Mouse (Mus musculus): Measurements from ENCODE around the gene Fbxo11. TPM values are rescaled to one million over a fixed set of nuclear protein-coding genes. Genes with fewer than 3 reads are reported as not detected.

Gene Fbxo11
- total RNA-seq, 1 experiment from 2014 or later, result 54.6 TPM

DNA sequence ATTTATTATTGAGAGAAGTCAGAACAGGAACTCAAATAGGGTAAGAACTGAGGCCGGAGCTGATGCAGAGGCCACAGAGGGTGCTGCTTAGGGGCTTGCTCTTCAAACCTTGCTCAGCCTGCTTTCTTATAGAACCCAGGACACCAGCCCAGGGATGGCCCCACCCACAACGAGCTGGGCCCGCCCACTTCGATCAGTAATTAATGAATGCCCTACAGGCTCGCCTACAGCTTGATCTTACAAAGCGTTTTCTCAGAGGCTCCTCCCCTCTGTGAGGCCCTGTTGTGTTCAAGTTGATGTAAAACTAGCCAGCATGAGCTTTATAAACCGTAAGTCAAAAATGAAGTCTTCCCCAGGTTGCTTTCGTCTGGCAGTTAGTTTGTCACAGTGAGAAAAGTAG, 14.7 kb upstream of the Fbxo11 start:
- ATAC-seq (replicated peaks in 1 of 2; ENCODE audit: insufficient read depth in 1 of 2, low FRiP score in 2 of 2, low TSS enrichment in 1 of 2, low read depth in 1 of 2, poor library complexity in 2 of 2, severe bottlenecking in 2 of 2), result no peak

DNA sequence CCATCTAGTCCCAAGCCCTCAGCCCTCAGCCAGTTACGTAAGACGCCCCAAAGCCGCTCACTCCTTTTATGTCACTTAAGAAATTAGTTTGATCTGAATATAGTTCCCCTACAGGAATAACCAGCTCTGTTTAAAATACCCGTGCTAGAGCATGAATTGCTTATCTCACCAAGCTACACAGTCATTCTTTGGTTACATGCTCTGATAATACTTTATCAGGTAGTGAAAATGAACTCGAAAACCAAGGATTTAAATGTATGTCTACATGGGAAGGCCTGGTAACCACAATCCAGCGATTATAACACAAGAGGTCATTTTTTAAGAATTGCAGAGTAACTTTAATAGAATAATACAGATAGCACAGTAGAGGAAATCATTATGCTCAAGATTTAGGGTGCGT, 7.0 kb upstream of the Fbxo11 start:
- ATAC-seq (replicated peaks in 1 of 2; ENCODE audit: insufficient read depth in 1 of 2, low FRiP score in 2 of 2, low TSS enrichment in 1 of 2, low read depth in 1 of 2, poor library complexity in 2 of 2, severe bottlenecking in 2 of 2), result no peak

DNA sequence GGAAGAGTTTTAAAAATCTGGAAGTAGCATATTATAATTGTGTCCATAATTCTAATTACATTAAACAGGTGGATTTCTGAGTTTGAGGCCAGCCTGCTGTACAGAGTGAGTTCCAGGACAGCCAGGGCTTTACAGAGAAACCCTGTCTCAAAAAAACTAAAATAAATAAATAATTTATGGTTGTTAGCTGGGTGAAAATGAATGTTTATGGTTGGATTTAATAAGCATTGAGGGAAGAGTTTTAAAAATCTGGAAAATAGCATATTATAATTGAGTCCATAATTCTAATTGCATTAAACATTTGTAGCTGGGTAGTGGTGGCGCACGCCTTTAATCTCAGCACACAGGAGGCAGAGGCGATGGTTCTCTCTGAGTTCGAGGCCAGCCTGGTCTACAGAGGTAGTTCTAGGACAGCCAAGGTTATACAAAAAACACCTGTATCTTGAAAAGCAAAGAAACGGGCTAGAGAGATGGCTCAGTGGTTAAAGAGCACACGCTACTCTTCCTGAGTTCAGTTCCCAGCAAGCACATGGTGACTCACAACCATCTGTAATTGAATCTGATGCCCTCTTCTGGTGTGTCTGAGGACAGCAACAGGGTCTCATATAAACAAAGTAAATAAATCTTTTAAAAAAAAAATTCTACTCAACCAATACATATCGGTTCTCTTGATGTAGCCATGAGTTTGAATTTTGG, 3.1 kb upstream of the Fbxo11 start:
- ATAC-seq (replicated peaks in 1 of 2; ENCODE audit: insufficient read depth in 1 of 2, low FRiP score in 2 of 2, low TSS enrichment in 1 of 2, low read depth in 1 of 2, poor library complexity in 2 of 2, severe bottlenecking in 2 of 2), result no peak

DNA sequence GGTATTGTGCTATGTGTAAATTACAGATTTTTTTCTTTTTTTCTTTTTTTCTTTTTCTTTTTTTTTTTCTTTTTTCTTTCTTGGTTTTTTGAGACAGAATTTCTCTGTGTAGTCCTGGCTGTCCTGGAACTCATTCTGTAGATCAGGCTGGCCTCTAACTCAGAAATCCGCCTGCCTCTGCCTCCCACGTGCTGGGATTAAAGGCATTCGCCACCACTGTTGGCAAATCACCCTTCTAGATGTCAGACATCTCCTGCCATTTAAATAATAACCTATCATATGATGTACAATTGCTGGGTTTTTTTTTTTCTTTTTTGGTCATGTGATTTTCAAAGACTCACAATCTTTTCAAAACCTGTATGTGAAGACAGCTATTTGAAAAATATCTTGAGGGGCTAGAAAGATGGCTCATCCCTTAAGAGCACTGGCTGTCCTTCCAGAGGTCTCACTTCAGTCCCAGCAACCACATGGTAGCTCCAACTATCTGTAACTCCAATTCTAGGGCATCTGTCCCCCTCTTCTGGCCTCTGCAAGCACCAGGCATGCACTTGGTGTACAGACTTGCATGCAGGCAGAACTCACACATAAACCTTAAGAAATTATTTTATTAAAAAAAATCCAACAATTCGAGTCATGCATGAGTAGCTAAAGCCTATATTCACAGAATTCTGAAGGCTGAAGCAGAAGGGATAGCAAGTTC, 2.3 kb upstream of the Fbxo11 start:
- ATAC-seq (replicated peaks in 1 of 2; ENCODE audit: insufficient read depth in 1 of 2, low FRiP score in 2 of 2, low TSS enrichment in 1 of 2, low read depth in 1 of 2, poor library complexity in 2 of 2, severe bottlenecking in 2 of 2), result no peak

DNA sequence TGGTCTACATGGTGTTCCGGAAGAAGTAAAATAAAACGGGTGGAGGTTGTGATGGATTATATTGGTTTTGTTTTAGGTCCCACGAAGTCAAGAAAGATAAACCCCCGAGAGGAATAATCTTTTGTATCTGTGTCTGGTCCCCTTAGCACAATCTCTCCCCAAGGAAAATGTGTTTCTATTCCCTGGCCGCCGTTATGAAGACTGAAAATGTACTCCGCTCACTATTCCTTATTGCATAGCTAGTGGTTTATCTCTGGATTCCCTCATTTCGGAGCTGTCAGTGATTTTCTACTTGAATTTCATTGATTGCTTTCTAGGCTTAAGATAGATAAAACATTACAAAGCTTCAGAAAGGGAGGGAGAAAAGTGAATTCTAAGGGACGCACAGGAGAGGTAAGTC, 1.7 kb upstream of the Fbxo11 start:
- no peak for ATAC-seq (replicated peaks in 1 of 2; ENCODE audit: insufficient read depth in 1 of 2, low FRiP score in 2 of 2, low TSS enrichment in 1 of 2, low read depth in 1 of 2, poor library complexity in 2 of 2, severe bottlenecking in 2 of 2)

DNA sequence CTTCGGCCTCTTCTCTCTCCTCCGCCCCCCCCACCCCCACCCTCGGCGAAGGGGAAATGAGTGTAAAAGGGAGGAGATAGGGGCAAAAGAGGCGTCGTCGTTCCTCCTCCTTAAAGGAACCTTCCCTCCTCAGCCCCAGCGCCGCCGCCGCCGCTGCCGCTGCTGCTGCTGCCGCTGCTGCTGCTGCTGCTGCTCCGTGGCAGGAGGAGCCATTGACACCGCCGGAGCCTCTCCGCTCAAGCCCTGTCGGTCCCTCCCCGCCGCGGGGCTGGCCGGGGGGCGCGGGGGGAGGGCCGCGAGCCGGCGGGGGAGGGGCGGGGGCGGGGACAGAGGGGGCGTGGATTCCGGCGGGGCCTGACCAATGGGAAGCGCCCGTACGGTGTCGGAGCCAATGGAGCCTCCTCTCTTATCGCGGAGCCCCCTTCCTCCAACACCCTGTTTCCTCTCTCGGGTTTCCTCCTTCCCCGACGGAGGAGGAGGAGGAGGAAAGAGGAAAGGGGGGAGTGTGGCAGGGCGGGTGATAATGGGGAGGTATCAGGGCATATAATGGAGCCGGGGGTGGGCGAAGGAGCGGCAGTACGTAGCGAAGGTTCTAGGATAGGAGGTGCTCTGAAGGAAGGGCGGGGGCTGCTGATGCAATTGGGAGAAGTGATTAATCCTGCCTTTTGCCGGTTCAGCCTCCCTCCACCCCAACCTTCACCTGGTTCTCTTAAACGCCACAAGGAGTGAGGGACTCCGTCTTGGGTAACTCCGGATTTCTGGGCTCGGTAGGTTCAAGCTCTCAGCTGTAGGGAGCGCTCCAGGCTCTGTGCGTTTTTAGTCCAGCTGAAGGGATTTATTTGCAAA, 933 bp upstream of the Fbxo11 start:
- peak; percentile 93 to 96 for ATAC-seq (replicated peaks in 1 of 2; ENCODE audit: insufficient read depth in 1 of 2, low FRiP score in 2 of 2, low TSS enrichment in 1 of 2, low read depth in 1 of 2, poor library complexity in 2 of 2, severe bottlenecking in 2 of 2)

DNA sequence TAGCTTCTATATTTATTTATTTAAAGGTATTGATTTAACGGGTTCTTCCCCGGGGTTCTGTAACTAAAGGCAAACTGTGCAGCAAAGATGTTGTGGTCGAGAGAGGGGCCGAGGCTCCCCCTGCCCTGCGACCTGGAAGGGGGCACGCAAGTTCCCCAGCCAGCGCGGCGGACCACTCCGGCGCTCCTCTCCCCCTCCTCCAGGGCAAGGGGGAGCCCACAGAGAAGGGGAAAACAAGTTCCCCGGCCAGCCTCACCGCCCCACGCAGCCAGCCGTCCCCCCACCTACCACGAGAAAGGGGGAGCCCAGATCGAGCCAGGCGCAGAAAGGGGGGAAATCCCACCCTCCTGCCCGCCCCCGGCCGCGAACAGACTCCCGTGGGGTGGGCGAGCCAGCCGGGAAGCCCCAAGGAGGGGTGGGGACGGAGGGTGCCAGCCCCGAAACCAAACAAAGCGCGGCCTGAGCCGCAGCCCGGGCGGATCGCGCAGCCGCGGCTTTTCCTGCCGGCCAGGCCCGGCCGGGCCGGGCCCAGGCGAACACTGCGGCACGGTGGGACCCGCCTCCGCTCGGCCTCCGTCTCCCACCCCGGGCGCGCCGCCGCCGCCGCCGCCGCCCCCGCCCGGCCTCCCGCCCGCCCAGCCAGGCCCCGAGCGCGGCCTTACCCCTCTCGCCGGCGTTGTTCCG, 602 bp downstream of the Fbxo11 start:
- ATAC-seq (replicated peaks in 1 of 2; ENCODE audit: insufficient read depth in 1 of 2, low FRiP score in 2 of 2, low TSS enrichment in 1 of 2, low read depth in 1 of 2, poor library complexity in 2 of 2, severe bottlenecking in 2 of 2), result peak; percentile 4 to 30; a peak in 1 of 4 replicates

DNA sequence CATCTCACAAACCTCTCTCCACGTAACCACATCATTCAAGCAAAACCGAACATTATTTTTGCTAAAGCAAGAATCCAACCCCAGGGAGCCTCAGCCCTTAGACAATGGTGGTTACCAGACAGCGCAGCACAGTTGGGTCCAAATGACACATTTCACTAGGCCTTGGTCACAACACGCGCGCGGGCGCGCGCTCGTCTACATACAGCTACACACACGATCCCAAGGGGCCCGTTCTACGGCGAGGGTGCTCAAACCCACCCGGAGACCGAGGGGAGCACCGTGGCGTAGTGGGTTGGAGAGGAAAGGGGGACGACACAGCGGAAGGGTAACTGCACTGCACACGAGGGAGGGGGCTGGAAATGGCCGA, 1.1 kb downstream of the Fbxo11 start:
- 0 out of 4 replicates have a peak, but pooled peaks have one; percentile 2 to 6 for ATAC-seq (replicated peaks in 1 of 2; ENCODE audit: insufficient read depth in 1 of 2, low FRiP score in 2 of 2, low TSS enrichment in 1 of 2, low read depth in 1 of 2, poor library complexity in 2 of 2, severe bottlenecking in 2 of 2)

DNA sequence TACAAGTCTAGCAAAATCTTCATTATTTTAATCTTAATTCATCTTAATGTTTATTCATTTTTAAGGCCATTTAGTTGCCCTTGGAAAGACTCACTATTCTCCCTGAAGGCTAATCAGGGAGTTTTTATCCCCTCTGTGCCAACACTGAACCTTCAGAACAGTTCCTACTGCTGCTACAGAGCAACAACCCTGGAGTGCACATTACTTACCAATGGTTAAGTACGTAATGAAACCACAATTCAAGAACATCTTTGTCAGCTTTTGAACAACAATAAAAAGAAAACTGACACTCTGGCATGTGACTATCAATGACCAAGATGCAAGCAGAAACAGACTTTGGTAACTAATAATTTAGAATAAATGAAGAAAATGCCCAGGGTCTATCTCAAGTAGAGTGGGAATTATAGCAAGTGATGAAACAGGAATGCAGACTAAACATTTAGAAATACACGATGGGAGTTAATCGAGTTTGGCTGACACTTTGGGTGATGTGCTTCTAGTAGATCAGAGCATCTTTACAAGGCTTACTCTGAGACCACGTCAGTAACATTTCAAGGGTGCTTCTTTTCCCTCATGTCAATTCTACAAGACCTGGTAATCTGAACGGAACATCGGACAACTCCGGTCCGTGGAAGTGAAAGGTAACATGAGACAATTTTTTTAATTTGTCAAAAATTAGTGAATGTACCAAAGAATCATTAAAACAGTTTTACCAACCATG, 2.1 kb downstream of the Fbxo11 start:
- ATAC-seq (replicated peaks in 1 of 2; ENCODE audit: insufficient read depth in 1 of 2, low FRiP score in 2 of 2, low TSS enrichment in 1 of 2, low read depth in 1 of 2, poor library complexity in 2 of 2, severe bottlenecking in 2 of 2), result no peak

DNA sequence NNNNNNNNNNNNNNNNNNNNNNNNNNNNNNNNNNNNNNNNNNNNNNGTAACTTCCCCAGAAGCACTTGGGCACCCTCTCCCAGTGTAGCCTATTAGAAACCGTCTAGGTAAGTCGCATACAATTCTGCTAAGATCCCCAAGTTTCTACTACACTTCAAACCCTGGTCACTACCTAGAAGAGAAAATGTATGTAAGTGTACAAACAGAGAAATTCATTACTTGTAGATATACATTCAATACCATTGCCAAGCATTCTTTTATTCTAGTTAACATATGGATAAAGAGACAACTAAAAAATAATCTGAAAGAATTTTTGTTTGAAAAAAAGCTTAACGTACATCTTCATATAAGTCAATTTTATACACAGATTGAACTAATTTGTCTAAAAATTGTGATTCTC, 3.1 kb downstream of the Fbxo11 start:
- no peak for ATAC-seq (replicated peaks in 1 of 2; ENCODE audit: insufficient read depth in 1 of 2, low FRiP score in 2 of 2, low TSS enrichment in 1 of 2, low read depth in 1 of 2, poor library complexity in 2 of 2, severe bottlenecking in 2 of 2)

DNA sequence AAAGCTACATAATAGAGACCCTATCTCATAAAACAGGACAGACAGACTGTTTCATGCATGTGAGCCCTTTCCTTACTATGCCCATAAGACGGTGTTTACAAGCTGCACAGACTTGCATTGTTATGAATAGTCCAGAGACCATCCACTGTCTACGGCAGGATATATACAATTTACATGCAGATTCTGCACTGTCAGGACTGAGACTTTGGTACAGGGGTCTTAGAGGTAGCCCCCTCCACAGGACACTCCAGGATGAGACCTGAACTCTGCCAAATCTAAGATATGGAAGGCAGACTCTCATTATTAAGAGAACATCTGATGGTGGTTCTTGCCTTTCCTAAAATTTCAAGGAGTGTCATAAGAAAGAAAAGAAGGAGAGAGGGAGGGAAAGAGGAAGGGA, 6.8 kb downstream of the Fbxo11 start:
- 0 out of 4 replicates have a peak, but pooled peaks of 1 of the 2 experiments have one; percentile 19 for ATAC-seq (replicated peaks in 1 of 2; ENCODE audit: insufficient read depth in 1 of 2, low FRiP score in 2 of 2, low TSS enrichment in 1 of 2, low read depth in 1 of 2, poor library complexity in 2 of 2, severe bottlenecking in 2 of 2)

DNA sequence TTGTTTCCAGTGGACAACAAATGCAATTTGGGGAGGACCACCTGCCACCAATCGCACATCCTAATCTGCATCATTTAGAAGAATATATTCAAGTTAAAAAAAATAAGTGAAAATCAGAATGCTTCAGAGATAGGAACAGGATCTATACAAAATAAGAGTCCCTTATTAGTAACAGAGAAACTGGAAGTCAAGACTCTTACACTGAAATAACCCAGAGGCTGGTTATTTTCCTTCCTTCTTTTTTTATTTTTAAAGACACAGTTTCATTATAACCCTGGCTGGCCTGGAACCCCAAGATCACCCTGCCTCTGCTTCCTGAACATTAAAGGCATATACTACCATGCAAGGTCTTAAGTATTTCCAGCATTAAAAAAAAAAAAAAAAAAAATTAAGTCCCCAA, 7.2 kb downstream of the Fbxo11 start:
- peak; percentile 69 to 79; a peak in 3 of 4 replicates for ATAC-seq (replicated peaks in 1 of 2; ENCODE audit: insufficient read depth in 1 of 2, low FRiP score in 2 of 2, low TSS enrichment in 1 of 2, low read depth in 1 of 2, poor library complexity in 2 of 2, severe bottlenecking in 2 of 2)

DNA sequence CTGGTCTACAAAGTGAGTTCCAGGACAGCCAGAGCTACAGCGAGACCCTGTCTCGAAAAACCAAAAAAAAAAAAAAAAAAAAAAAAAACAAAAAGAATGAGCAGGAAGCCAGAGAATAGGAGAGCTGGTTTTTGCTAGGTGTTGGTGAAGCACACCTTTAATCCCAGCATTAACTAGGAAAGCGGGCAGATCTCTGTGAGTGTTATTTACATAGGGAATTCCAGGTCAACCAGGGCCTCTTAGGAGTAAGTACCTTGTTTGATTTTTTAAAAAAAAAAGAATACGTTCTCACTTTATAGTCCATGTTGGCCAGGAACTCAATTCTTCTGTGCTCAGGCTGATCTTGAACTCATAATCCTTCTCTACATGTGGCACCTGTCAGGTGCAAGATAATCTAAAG, 13.4 kb downstream of the Fbxo11 start:
- no peak for ATAC-seq (replicated peaks in 1 of 2; ENCODE audit: insufficient read depth in 1 of 2, low FRiP score in 2 of 2, low TSS enrichment in 1 of 2, low read depth in 1 of 2, poor library complexity in 2 of 2, severe bottlenecking in 2 of 2)

DNA sequence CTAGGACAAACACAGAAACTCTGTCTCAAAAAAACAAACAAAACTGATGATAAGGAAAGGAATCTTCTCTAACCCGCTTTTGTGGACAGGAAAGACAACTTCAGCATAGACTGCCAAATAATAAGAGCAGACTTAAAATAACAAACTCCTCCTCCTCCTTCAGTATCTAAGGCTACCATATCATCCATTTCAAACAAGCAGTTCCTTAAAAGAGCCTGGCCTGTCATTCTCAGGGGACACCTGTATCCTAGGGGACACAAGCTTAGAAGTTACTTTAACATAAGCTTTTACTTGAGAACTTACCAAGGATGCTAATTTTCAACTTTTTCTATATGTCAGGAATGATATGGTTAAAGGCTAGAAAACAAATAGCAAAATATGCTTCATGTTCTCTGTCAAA, 14.2 kb downstream of the Fbxo11 start:
- ATAC-seq (replicated peaks in 1 of 2; ENCODE audit: insufficient read depth in 1 of 2, low FRiP score in 2 of 2, low TSS enrichment in 1 of 2, low read depth in 1 of 2, poor library complexity in 2 of 2, severe bottlenecking in 2 of 2), result no peak

DNA sequence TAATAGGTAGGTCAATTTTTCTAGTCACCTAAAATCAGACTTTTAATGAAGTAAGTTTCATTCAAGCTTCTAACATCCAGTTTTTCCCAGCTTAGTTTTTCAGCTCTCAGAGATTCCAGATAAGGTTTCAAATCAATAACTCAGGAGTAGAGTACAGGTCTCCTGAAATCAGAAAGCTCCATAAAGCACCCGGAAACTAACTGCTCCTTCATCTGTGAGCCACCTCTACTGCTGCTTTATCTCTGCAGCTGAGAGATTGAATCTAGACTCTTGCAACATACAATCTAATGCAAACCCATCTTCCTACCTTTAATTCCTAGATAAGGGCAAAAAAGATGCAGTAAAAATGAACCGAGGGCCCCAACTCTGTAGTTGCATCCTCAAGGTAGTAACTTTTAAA, 14.8 kb downstream of the Fbxo11 start:
- no peak for ATAC-seq (replicated peaks in 1 of 2; ENCODE audit: insufficient read depth in 1 of 2, low FRiP score in 2 of 2, low TSS enrichment in 1 of 2, low read depth in 1 of 2, poor library complexity in 2 of 2, severe bottlenecking in 2 of 2)

DNA sequence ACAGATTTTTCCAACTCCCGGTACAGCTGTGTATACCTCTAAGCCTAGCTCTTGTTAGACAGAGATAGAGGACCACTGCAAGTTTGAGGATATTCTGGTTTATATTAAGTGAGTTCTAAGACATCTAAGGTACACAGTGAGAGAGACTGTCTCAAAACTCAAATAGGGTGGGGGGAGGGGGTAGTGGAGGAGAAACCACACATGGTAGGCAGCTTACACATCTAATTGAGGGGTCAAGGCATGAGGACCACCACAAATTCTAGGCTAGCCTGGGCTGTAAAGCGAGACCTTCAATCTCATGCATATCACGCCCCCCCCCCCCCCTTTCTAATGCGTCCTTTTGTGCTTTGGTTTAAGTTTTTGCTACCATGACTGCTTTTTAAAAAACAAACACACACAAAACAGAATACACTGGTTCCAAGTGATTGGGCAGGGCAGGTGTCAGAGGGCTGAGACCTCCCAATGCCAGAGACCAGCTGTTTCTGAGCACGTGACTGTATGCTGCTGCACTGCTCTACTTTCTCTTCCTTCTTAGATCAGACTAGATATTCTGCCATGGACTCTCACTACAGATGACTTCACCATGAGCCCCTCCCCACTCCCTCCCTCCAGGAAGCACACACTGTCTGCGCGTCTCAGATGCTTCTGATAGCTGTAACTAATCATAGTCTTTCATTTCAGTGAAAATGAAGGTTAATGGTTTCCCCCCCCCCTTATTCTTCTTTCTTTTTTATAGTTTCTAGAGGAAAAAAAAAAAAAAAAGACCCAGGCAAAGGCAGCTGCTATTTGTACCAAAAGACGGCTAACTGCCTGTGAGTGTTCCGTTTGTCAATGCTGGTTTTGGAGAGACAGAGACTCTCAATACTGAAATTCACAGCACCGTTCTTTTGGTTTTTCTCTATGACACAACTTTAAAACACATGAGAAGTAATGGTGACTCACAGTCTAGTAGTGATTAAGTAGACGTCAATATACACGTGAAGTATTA, 22.7 kb downstream of the Fbxo11 start:
- ATAC-seq (replicated peaks in 1 of 2; ENCODE audit: insufficient read depth in 1 of 2, low FRiP score in 2 of 2, low TSS enrichment in 1 of 2, low read depth in 1 of 2, poor library complexity in 2 of 2, severe bottlenecking in 2 of 2), result peak; percentile 80 to 85
